Mouse (Mus musculus): Measurements from ENCODE around the gene Oaz3. TPM values are rescaled to one million over a fixed set of nuclear protein-coding genes. Genes with fewer than 3 reads are reported as not detected.

The Oaz3 gene
- polyA plus RNA-seq (2012; rRNA removed): 0.03 TPM in 1 of 2 replicates, not detected in the other

GRCm38 (mm10) chr3:94443597-94443964, at the start of gene Oaz3:
Gene Oaz3, minus strand, starts transcription at chr3:94443915.

DNA sequence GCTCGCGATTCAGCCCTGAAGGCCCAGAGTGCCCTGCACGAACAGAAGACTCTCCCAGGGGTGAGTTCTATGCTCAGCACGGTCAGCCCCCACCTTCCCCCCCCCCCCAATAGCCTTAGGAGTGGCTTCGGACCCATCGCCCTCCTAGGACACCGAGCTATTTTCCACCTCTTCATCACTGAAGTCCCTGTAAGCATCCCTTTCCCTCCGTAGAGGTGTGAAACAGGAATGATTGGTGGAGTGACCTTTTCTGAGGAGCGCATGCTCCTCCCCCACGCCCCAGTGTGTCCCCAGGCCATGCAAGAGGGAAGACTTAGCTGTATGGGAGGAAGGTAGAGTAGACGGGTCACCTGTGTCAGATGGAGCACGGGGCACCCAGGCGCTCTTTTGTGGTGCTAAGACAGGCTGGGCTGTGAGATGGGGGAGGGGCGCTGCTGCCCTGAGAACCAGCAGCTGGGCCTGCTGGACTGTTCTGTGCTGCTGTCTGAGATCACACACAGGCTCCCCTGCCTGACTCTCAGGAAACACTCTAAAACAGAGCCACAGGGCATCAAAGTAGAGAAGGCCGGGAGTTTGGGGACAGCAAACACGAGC, 36.7 kb upstream of the Oaz3 start, which contains the start of gene Riiad1:
Gene Riiad1, minus strand, starts transcription at position 51 of the 594 bp plus-strand sequence.

GRCm38 (mm10) chr3:94477981-94478422, 34.3 kb upstream of the Oaz3 start, which contains the start of gene Celf3:
Gene Celf3, plus strand, starts transcription at chr3:94478295.

DNA sequence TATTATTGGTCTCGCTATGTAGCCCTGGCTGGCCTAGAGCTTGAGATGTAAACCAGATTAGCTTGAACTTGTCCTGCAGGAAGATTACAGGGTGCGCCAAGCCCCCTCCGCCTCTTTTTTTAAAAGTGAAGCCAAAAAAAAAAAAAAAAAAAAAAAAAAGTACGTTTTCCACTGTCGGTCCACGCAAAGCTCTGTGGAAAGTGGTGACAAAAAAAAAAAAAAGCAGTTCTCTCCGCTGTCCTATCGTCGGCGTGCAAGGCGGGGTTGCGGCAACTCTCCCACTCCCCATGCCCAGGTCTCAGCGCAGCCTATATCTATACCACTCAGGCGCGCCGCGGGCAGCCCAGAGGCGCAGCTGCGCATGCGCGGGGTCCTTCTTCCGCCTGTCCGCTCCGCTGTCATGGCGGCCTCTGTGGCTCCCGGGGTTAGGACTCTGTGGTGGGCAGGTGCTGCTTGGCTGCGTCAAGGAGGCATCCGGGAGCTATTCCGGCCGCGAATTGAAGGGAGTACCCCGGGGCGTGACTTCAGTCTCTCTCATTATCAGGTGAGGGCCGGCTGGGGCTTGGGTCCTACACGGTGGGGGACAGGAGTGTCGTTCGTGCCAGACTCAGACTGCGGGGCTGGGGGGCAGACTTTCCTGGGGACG, 641 bp downstream of the Oaz3 start, which contains the start of gene Mrpl9:
Gene Mrpl9, plus strand, starts transcription at position 368 of the 646 bp plus-strand sequence.

DNA sequence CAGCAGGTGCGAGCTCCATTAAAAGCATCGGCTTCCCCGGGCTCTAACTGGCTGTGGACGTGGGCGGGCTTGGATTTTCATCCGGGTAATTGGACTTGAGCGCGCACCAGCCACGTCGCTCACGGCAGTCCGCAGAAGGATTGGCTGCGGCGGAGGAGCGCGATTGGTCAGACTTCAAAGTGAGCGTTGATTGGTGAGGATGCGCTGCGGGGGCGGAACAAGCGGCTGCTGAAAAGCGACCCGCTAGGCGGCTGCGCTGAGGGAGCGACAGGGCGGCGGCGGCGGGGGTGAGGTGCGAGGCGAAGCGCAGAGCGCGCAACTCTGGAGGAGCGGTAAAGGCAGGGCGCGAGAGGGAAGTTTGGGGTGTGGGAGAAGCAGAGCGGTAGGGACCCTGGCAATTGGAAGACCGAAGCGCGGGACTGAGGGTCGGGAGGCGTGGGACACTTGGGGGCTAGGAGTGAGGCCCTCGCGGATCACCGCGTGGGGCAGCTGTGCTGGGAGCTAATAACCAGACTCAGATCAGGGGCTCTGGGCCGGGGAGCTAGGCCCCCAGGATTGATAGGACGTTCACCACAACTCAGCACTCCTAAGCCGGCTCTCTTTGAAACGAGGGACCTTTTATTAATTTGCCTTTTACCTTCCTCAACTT, 30.6 kb downstream of the Oaz3 start, which contains the start of gene Tdrkh:
Gene Tdrkh, plus strand, starts transcription at position 243 of the 649 bp plus-strand sequence.

DNA sequence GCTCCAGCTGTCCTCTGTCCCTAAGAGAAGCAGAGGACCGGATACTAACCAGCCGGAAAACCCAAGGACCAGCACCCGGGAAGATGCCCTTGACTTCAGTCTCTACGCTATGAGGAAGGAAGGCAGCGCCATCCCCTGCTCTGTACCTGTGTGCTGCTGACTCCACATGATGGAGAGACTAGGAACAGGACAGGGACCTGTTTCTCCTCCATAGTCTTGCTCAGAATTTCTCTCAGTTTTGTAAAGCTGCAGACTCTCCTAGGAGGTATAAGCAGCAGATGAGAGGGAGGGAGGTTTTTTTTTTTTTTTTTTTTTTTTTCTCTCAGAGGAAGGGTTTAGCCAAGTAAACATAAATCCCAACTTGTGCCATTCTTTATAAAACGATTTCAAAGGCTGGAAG, 45.5 kb downstream of the Oaz3 start, which contains the start of gene Lingo4:
Gene Lingo4, plus strand, starts transcription at position 301 of the 400 bp plus-strand sequence.

Other genes starting within 250 kb of the Oaz3 start
- gene Gm5286, start 247.2 kb downstream of the Oaz3 start, polyA plus RNA-seq (2012; rRNA removed): not detected in 2 replicates
- not detected in 2 replicates for gene Gm4778, start 179.9 kb downstream of the Oaz3 start, polyA plus RNA-seq (2012; rRNA removed)
- gene Them4, start 133.8 kb downstream of the Oaz3 start, polyA plus RNA-seq (2012; rRNA removed): 1.2 and 1.3 TPM in 2 replicates
- gene Them5, start 101.8 kb downstream of the Oaz3 start, polyA plus RNA-seq (2012; rRNA removed): not detected in 2 replicates
- gene C2cd4d, start 81.5 kb downstream of the Oaz3 start, polyA plus RNA-seq (2012; rRNA removed): 0.02 and 0.03 TPM in 2 replicates
- gene Rorc, start 71.1 kb downstream of the Oaz3 start, polyA plus RNA-seq (2012; rRNA removed): 0.57 and 0.76 TPM in 2 replicates
- 0.01 TPM in 2 replicates for gene Lingo4, start 45.4 kb downstream of the Oaz3 start, polyA plus RNA-seq (2012; rRNA removed)
- gene Tdrkh, start 30.6 kb downstream of the Oaz3 start, polyA plus RNA-seq (2012; rRNA removed): 2.4 and 3.3 TPM in 2 replicates
- 35.3 and 41.5 TPM in 2 replicates for gene Mrpl9, start 597 bp downstream of the Oaz3 start, polyA plus RNA-seq (2012; rRNA removed)
- 0.02 and 0.15 TPM in 2 replicates for gene Celf3, start 34.4 kb upstream of the Oaz3 start, polyA plus RNA-seq (2012; rRNA removed)
- gene Riiad1, start 36.4 kb upstream of the Oaz3 start, polyA plus RNA-seq (2012; rRNA removed): 0.12 TPM in 2 replicates
- gene Snx27, start 138.8 kb upstream of the Oaz3 start, polyA plus RNA-seq (2012; rRNA removed): 6.1 and 6.7 TPM in 2 replicates
- gene Gm10972, start 199.2 kb upstream of the Oaz3 start, polyA plus RNA-seq (2012; rRNA removed): not detected in 2 replicates
- gene Tuft1, start 215.0 kb upstream of the Oaz3 start, polyA plus RNA-seq (2012; rRNA removed): 5.9 and 6.1 TPM in 2 replicates
- gene Selenbp2, start 249.6 kb upstream of the Oaz3 start, polyA plus RNA-seq (2012; rRNA removed): 16.9 and 20.6 TPM in 2 replicates